Mouse (Mus musculus): ENCODE data around the gene Elmsan1.

- no peak for TF ChIP-seq ZNF384 (IDR thresholded peaks at IDR 0.05; ENCODE audit: low read depth, low read length)
- no peak for TF ChIP-seq ZC3H11A (IDR thresholded peaks at IDR 0.05; ENCODE audit: borderline replicate concordance, low read depth, low read length)
These were observed 81.5 kb downstream of the Elmsan1 start for GRCm38 (mm10) chr12:84137131-84137530.

Measured in ES-E14 (cell line).